Mouse (Mus musculus): ENCODE results near the gene Lzic. TPM values are rescaled to one million over a fixed set of nuclear protein-coding genes. Genes with fewer than 3 reads are reported as not detected.
"Not testable (repeated sequence)": the region's sequence is repeated elsewhere in the genome, so short reads cannot be mapped to it uniquely, and the experiment has no call there.

Gene Lzic
- 10 to 100 TPM; 16.8 to 17.4 TPM for total RNA-seq (2021)

GRCm38 (mm10) chr4:149485053-149485824 lies at the start of gene Lzic, which contains the start of gene Nmnat1:
Lzic (plus strand) TSS chr4:149485229.
Nmnat1 (minus strand) TSS chr4:149485202.
- peak; percentile 92 for DNase-seq (ENCODE audit: low spot score in 2 of 2)
- intact Hi-C loops (cut with DNase I): loop anchor here (5.0 kb wide), 1 partner anchor 57 kb away; no protein-coding TSS in a partner anchor

GRCm38 (mm10) chr4:149440576-149440975 lies 44.5 kb upstream of the Lzic start:
- intact Hi-C loops (cut with DNase I): loop anchor here (1.0 kb wide), 1 partner anchor 8 kb away; no protein-coding TSS in a partner anchor
- DNase-seq (ENCODE audit: low spot score in 2 of 2): no peak

- intact Hi-C loops (cut with DNase I): no loop called here
- DNase-seq (ENCODE audit: low spot score in 2 of 2): no peak
Measured at GRCm38 (mm10) chr4:149442436-149442835, 42.6 kb upstream of the Lzic start.

- intact Hi-C loops (cut with DNase I): no loop called here
- no peak for DNase-seq (ENCODE audit: low spot score in 2 of 2)
Measured at GRCm38 (mm10) chr4:149444465-149444864, 40.6 kb upstream of the Lzic start.

GRCm38 (mm10) chr4:149444964-149445701 lies 39.9 kb upstream of the Lzic start:
- DNase-seq (ENCODE audit: low spot score in 2 of 2): peak; percentile 85 to 87
- intact Hi-C loops (cut with DNase I): loop anchor here (5.0 kb wide), 1 partner anchor 298 kb away; no protein-coding TSS in a partner anchor

GRCm38 (mm10) chr4:149445868-149446267 lies 39.2 kb upstream of the Lzic start:
- intact Hi-C loops (cut with DNase I): loop anchor here (5.0 kb wide), 1 partner anchor 299 kb away; no protein-coding TSS in a partner anchor
- DNase-seq (ENCODE audit: low spot score in 2 of 2): peak in 1 of 2 experiments; percentile 12

- intact Hi-C loops (cut with DNase I): loop anchor here (5.0 kb wide), 1 partner anchor 299 kb away; no protein-coding TSS in a partner anchor
- no peak for DNase-seq (ENCODE audit: low spot score in 2 of 2)
Measured at GRCm38 (mm10) chr4:149446309-149446708, 38.7 kb upstream of the Lzic start.

- intact Hi-C loops (cut with DNase I): no loop called here
- DNase-seq (ENCODE audit: low spot score in 2 of 2): no peak
Measured at GRCm38 (mm10) chr4:149450636-149451035, 34.4 kb upstream of the Lzic start.

GRCm38 (mm10) chr4:149453656-149454055 lies 31.4 kb upstream of the Lzic start:
- DNase-seq (ENCODE audit: low spot score in 2 of 2): no peak
- intact Hi-C loops (cut with DNase I): no loop called here

GRCm38 (mm10) chr4:149454263-149454662 lies 30.8 kb upstream of the Lzic start:
- intact Hi-C loops (cut with DNase I): no loop called here
- no peak for DNase-seq (ENCODE audit: low spot score in 2 of 2)

- DNase-seq (ENCODE audit: low spot score in 2 of 2): no peak
- intact Hi-C loops (cut with DNase I): no loop called here
Measured at GRCm38 (mm10) chr4:149454879-149455278, 30.1 kb upstream of the Lzic start, which contains the start of gene Rbp7. Rbp7 (minus strand) TSS chr4:149454978.

- intact Hi-C loops (cut with DNase I); DNase-seq (ENCODE audit: low spot score in 2 of 2): not testable (repeated sequence)
Measured at GRCm38 (mm10) chr4:149457163-149457562, 27.9 kb upstream of the Lzic start.

- intact Hi-C loops (cut with DNase I): no loop called here
- DNase-seq (ENCODE audit: low spot score in 2 of 2): no peak
Measured at GRCm38 (mm10) chr4:149457831-149458430, 27.1 kb upstream of the Lzic start.

- DNase-seq (ENCODE audit: low spot score in 2 of 2): no peak
- intact Hi-C loops (cut with DNase I): no loop called here
Measured at GRCm38 (mm10) chr4:149458526-149458925, 26.5 kb upstream of the Lzic start.

- intact Hi-C loops (cut with DNase I): no loop called here
- DNase-seq (ENCODE audit: low spot score in 2 of 2): no peak
Measured at GRCm38 (mm10) chr4:149459425-149459824, 25.6 kb upstream of the Lzic start.

- DNase-seq (ENCODE audit: low spot score in 2 of 2); intact Hi-C loops (cut with DNase I): not testable (repeated sequence)
Measured at GRCm38 (mm10) chr4:149460475-149460874, 24.6 kb upstream of the Lzic start.

GRCm38 (mm10) chr4:149461579-149462304 lies 23.3 kb upstream of the Lzic start:
- intact Hi-C loops (cut with DNase I): no loop called here
- no peak for DNase-seq (ENCODE audit: low spot score in 2 of 2)

GRCm38 (mm10) chr4:149462305-149462971 lies 22.6 kb upstream of the Lzic start:
- intact Hi-C loops (cut with DNase I): no loop called here

GRCm38 (mm10) chr4:149463435-149463950 lies 21.5 kb upstream of the Lzic start:
- intact Hi-C loops (cut with DNase I): no loop called here
- no peak for DNase-seq (ENCODE audit: low spot score in 2 of 2)

More at GRCm38 (mm10) chr4:149462305-149462971, 22.6 kb upstream of the Lzic start:
- DNase-seq (ENCODE audit: low spot score in 2 of 2): no peak

All from left cerebral cortex, postnatal 36 days (tissue).